Mouse (Mus musculus) Patski (cell line): ENCODE measurements at regions not wholly inside any gene's neighbourhood (a gene's known extent, or its start where the extent isn't known, plus 50 kb on each side); places are given as distances from the start of the nearest gene placed in this dataset.
A peak's percentile ranks its signal among the peaks of the same experiment; 100 is the strongest.

Experiments used
- ATAC-seq: fragments of 100-300 bp; one replicate; pipeline ENCODE4 v1.8.0; 2021
- CTCF ChIA-PET: fragments of 350-600 bp; sonication (Branson Sonifier 250); formaldehyde crosslinking; loops from one replicate; lab custom pipeline; 2022; ENCODE audit warnings: inconsistent platforms; lab: Charles Lee
- POLR2A ChIA-PET: fragments of 350-600 bp; sonication (Branson Sonifier 250); formaldehyde crosslinking; loops from one replicate; lab custom pipeline; 2022; ENCODE audit warnings: antibody characterized with exemption, inconsistent platforms; lab: Charles Lee
- DNase-seq: peaks from one replicate; pipeline ENCODE4 v3.0.0-alpha.2; 2011; ENCODE audit warnings: low read depth, low spot score
- H3K27me3 ChIP-seq: fragments of 371-371 bp; one replicate; pipeline ENCODE4 v1.5.1; 2021
- CTCF ChIP-seq: fragments of 100-300 bp; IDR thresholded peaks from one replicate; pipeline ENCODE4 v1.5.1; 2021
- in situ Hi-C: fragments of 300-500 bp; cut with MboI; formaldehyde crosslinking; loops from 3 replicates; pipeline ENCODE4 v1.11.1; 2018; ENCODE audit warnings: low pct_unique_long_range_greater_than_20kb, mixed read lengths

DNA sequence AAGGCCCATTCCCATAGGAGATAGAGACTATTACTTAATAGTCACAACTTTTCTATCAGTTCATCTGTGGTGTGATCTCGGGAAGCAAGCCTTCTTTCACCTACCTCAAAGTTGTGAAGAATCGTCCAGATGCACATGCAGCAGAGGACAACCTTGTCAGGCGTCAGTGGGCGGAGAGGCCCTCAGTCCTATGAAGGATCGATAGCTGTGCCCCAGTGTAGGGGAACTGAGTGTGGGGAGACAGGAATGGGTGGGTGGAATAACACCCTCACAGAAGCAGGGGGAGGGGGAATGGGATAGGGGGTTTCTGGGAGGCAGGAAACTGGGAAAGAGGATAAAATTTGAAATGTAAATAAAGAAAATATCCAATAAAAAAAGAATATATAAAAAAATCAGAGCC, 133.5 kb upstream of the Nrxn1 start:
- ChIA-PET POLR2A (no interaction called here), CTCF (no interaction called here)
- DNase-seq (no peak), ATAC-seq (no peak)
- in situ Hi-C loops = no loop called here
- TF ChIP-seq CTCF = no peak
- H3K27me3 ChIP-seq = no peaks in the 10 kb centered on the region

DNA sequence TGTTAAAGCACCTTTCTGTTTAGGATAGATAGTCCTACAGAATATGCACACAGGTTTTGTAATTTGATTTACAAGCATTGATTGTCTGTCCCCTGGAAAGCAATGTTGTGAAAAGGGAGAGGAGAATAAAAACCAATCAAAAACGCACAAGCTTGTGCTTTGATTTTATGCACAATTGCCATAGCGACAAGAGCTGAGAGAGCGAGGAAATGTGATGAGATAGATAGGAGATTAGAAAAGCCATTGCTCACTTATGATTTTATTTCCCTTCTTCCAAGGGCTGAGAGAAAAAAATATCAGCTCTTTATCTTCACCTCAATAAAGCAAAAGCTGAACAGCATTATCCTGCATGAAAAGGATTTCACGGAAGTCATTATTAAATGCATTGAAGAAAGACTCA, 133.0 kb upstream of the Nrxn1 start:
- no peak for DNase-seq
- CTCF ChIA-PET = no interaction called here

DNA sequence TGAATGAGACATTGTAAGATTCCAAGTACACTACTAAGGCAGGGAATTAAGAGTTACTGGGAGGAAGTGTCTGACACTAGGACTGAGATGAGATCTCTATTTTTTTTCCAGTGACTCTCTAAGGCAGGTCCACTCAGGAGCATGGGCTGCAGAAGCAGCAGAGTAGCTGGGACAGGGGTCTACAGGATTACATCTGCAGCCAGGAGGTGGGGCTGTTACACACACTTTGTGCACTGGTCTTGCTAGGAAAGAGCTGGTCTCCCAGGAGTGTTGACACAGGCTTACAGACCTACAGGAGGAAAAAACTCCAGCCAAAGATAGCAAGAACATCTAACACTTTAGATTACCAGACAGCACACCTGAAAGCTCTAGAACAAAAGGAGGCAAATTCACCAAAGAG, 123.6 kb upstream of the Nrxn1 start:
- DNase-seq = no peak
- ATAC-seq = no peak
- H3K27me3 ChIP-seq = no peaks in the 10 kb centered on the region
- CTCF ChIA-PET = no interaction called here
- no peak for TF ChIP-seq CTCF
- POLR2A ChIA-PET = no interaction called here
- in situ Hi-C loops = no loop called here

More for the DNA sequence above, 133.0 kb upstream of the Nrxn1 start:
- no peak for ATAC-seq
- no peak for TF ChIP-seq CTCF
- H3K27me3 ChIP-seq = no peaks in the 10 kb centered on the region
- POLR2A ChIA-PET = no interaction called here
- in situ Hi-C loops = no loop called here

DNA sequence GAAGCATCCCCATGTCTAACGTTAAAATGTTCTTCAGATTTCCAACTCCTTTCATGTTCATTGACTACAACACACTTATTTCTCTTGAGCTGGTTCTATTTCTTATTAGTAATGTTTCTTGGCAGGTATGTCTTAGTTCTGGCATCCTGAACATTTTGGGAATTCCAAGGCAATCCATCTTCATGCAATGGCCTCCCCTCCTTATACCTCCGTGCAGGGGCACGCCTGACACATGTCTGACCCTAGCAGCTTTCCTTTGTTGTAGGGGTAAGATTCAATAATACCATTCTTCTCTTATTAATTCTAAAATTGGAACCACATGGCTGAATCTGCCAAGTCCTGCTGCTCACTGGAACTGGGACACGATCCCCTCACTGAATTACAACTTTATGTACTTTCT, 89.7 kb upstream of the Nrxn1 start:
- ChIA-PET POLR2A (no interaction called here), CTCF (no interaction called here)
- in situ Hi-C loops = no loop called here
- no peaks in the 10 kb centered on the region for H3K27me3 ChIP-seq
- no peak for DNase-seq
- no peak for ATAC-seq
- TF ChIP-seq CTCF = no peak

DNA sequence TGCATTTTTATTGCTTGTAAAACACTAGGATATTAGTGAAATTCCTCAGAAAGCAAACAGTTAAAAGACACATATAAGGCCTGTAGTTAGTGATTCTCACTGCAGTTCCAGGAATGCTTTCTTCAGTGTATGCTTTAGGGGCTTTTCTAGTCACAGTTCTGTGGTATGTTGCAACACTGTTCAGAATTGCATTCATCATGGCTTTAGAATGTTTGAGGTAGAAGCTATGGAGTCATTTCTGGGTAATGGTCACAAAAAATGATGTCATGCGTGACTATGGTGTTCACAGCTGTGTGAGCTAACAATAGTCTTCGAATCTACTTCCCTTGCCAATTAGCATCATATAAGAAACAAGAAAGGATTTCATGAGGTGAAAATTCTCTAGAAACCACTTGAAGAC, 69.0 kb upstream of the Nrxn1 start:
- in situ Hi-C loops = no loop called here
- DNase-seq = peak; percentile 13

More for the DNA sequence above, 69.0 kb upstream of the Nrxn1 start:
- peak; percentile 93 for ATAC-seq
- TF ChIP-seq CTCF = no peak
- no peaks in the 10 kb centered on the region for H3K27me3 ChIP-seq
- ChIA-PET POLR2A (no interaction called here), CTCF (no interaction called here)
